Mouse (Mus musculus) T-cell, adult 66 days (primary cell): ENCODE data around the gene Vmn2r59. TPM values are rescaled to one million over a fixed set of nuclear protein-coding genes. Genes with fewer than 3 reads are reported as not detected.

Source experiments
- total RNA-seq, 2 experiments: library from RNA; stranded (reverse); gene quantifications; 3 replicates in 1 of 2; 4 replicates in 1 of 2; pipeline ENCODE4 v1.2.4; 2023

Vmn2r59 gene
- not detected for total RNA-seq

DNA sequence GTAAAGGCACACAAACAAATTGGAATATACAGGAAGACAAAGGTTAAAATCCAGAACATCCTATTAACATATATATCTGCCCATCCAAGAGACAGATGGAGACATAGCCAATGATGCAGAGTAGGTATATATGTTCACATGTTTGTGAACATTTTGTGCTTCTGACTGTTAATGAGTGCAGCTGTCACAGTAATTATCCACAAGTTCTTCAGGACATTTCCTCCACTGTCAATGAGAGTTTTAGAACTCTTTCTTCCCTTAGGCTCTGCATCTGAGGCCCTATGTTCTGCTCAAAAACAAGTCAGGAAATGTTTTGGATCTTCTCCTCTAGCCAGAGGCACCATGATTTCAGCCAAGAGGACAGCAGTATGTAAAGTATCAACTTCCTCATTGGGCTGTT is at the start of gene Vmn2r59:
Vmn2r59 (minus strand) TSS at position 101 of the 400 bp plus-strand sequence.

DNA sequence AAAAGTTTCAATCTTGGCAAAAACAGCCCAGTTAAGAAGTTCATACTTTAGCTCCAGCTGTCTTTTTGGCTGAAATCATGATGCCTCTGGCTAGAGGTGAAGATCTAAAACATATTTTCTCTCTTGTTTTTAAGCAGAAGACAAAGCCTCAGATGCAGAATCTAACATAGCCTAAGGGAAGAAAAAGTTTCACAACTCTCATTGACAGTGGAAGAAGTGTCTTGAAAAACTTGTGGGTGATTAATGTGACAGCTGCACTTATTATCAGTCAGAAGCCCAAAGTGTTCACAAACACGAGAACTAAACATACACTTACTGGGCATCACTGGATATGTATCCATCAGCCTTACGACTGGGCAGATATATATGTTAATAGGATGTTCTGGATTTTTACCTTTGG is 48.6 kb upstream of the Vmn2r59 start, which contains the start of gene Vmn2r60:
Vmn2r60 (plus strand) TSS at position 301 of the 400 bp plus-strand sequence.

Other genes with a start within 250 kb of the Vmn2r59 start
- not detected for gene Vmn2r58, start 186.3 kb downstream of the Vmn2r59 start, total RNA-seq
- under 1 TPM; 0.06 TPM for gene Vmn2r60, start 48.7 kb upstream of the Vmn2r59 start, total RNA-seq
- gene Vmn2r61, start 201.0 kb upstream of the Vmn2r59 start, total RNA-seq, result not detected